10 mouse cellular contexts compared by ENCODE assay signal in the genomic region with DNA sequence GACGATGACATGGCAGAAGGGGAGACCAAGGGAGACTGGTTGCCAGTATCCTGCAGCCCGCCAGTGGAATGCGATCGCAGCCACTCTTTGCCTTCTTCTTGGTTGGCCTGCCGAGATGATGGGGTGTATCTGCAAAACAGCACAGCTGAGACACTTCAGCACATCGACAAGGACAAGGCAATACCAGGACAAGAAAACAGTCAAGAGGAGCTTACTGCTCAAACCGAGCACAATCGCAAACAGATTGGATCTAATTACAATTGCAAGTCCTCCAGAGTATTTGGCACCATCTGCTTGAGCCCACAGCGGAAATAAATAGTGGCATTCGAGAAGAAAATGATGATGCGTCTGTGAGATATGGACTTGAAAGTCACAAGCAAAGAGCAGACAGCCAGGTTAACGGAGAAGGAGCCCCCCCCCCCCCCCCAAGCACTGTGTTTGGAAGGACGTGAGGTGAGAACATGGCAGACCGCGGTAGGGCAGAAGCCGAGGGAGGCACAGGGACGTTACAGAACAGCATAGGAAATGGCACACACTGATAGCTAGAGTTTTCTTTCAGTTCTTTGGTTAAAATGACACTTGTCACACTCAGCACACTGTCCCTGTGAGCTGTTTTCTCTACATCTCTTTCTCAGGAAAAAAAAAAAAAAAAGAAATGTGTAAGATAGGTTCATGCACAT.
A peak's percentile ranks its signal among the peaks of the same experiment; 100 is the strongest.
DNase-seq lines count a peak whose midpoint lies in the region.
"Had no signal": no experiment of that assay in that cellular context is flagged by ENCODE, and none has a peak within 500 bp of the region (broad histone marks: within the 10 kb centered on the region; RNA-seq: fewer than 3 reads in every experiment).

No protein-coding gene starts in this region.

- intact Hi-C loops in left cerebral cortex, postnatal 25 days (cut with DNase I): no loop called here

- DNase-seq in left cerebral cortex, postnatal 25 days (ENCODE audit: low spot score in 2 of 2): peak; percentile 34 to 49
- DNase-seq in left cerebral cortex, adult 8-10 months (ENCODE audit: low spot score in 2 of 2): no peak
- peak; percentile 51 for DNase-seq in cerebellum, adult 11-12 months
- peak; percentile 63 for DNase-seq in cerebellum, adult 9-11 months
- peak; percentile 56 for DNase-seq in layer of hippocampus, adult 9-11 months
- no peak for DNase-seq in urinary bladder, postnatal 25 days (ENCODE audit: low spot score)
- DNase-seq in urinary bladder, adult 18-20 months (ENCODE audit: low spot score in 2 of 2): no peak
- DNase-seq: adrenal gland, postnatal 14 days; heart, postnatal 10 days; kidney, adult 2 months had no signal

Comparison
In these comparisons a context has a peak if more than half of its experiments do, and no peak if none do; other contexts are left out.
1. DNase-seq: peak in left cerebral cortex, postnatal 25 days (2 of 2), cerebellum, adult 11-12 months (single experiment), cerebellum, adult 9-11 months (single experiment) and layer of hippocampus, adult 9-11 months (single experiment); none in left cerebral cortex, adult 8-10 months (0 of 2), urinary bladder, postnatal 25 days (single experiment) and urinary bladder, adult 18-20 months (0 of 2).